Mouse (Mus musculus) adrenal gland, postnatal 10 days (tissue): ENCODE data around the gene Tbc1d8. TPM values are rescaled to one million over a fixed set of nuclear protein-coding genes. Genes with fewer than 3 reads are reported as not detected.

Experiments
- DNase-seq: peaks from one replicate; pipeline ENCODE4 v3.0.0; 2021; ENCODE audit warnings: mixed read lengths
- total RNA-seq, 2 experiments: library from RNA; stranded (reverse); gene quantifications; 2 replicates each; pipeline ENCODE4 v1.2.3; 2021

The Tbc1d8 gene
- total RNA-seq, 2 experiments from 2014 or later = 9.2 to 12.4 TPM

GRCm38 (mm10) chr1:39361754-39362514, 116.6 kb downstream of the Tbc1d8 start:
- no peak for DNase-seq

GRCm38 (mm10) chr1:39349427-39349826, 129.1 kb downstream of the Tbc1d8 start:
- no peak for DNase-seq

- DNase-seq = no peak
Observed at GRCm38 (mm10) chr1:39349001-39349400, 129.6 kb downstream of the Tbc1d8 start.

GRCm38 (mm10) chr1:39344981-39345600, 133.5 kb downstream of the Tbc1d8 start:
- DNase-seq = no peak

GRCm38 (mm10) chr1:39343242-39343641, 135.3 kb downstream of the Tbc1d8 start:
- DNase-seq = no peak

DNA sequence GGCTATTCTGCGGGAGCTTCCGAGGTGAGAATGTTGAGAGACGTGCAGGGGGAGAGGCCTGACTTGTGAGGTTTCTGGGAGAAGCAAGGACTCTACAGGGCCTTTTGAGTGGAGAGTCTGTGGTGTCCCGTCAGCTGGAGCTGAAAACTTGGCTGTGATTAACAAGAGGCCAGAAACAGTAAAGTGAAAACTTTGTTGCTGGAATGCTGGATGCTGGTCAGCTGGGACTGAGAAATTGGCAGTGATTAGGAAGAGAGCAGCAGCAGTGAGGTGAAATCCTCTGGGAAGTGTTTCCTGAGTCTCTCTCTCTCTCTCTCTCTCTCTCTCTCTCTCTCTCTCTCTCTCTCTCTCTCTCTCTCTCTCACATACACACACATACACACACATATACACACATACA, 136.7 kb downstream of the Tbc1d8 start:
- no peak for DNase-seq

GRCm38 (mm10) chr1:39340647-39341046, 137.9 kb downstream of the Tbc1d8 start:
- DNase-seq = peak; percentile 58

DNA sequence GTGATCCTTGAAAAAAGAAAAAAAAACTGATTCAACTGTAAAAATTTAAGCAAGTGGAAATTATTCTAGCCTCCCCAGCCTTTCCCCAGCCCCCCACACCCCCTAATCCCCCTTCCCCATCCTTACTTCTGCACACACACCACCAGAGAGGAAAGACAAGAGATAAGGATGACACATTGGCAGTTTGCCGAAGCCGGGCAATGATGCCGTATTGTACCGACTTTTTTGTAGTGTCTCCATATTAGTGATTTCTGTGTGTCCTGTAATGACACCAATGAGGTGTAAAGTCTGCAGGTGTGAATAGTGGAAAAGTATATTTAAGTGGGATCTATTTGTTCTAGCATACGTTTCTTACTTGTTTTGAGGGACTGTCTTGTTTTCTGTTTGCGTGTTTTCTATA, 138.4 kb downstream of the Tbc1d8 start:
- no peak for DNase-seq

GRCm38 (mm10) chr1:39339455-39339854, 139.1 kb downstream of the Tbc1d8 start:
- no peak for DNase-seq

DNA sequence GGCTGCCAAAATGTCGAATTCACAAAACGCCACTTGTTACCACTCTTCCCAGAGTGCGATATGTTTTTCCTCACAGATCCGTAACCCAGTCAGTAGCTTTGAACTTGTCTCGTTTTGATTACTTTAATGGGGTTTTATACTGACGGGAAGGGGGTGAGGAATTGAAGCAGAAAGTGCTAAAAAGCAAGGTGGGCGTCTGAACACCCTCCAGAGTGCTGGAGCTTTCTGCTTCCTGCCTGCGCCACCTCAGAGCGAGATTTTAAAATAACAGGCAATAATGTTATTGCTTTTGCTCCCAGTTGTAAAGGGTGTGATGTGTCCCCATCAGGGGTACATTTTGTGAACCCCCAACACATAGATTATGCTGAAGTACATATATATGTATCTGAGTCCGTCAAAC, 139.7 kb downstream of the Tbc1d8 start:
- DNase-seq = no peak

GRCm38 (mm10) chr1:39336788-39337187, 141.8 kb downstream of the Tbc1d8 start:
- no peak for DNase-seq

GRCm38 (mm10) chr1:39335561-39336196, 142.9 kb downstream of the Tbc1d8 start:
- DNase-seq = no peak

DNA sequence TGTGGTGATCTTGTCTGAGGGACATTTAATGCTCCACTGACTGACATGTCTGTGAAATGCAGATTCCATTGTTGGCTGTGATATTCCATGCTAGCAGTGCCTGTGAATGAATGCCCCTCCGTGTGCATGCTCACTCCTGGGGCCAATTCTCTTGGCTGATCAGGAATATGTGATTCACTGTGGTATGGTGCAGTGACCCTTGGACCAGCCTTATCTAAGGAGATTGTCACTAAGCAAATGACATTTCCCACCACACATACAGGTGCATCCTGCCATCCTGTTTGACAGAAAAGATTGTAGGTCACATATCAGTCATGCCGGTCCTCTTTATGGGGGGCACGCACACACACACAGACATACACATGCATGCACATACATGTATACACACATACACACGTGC, 146.1 kb downstream of the Tbc1d8 start:
- no peak for DNase-seq

DNA sequence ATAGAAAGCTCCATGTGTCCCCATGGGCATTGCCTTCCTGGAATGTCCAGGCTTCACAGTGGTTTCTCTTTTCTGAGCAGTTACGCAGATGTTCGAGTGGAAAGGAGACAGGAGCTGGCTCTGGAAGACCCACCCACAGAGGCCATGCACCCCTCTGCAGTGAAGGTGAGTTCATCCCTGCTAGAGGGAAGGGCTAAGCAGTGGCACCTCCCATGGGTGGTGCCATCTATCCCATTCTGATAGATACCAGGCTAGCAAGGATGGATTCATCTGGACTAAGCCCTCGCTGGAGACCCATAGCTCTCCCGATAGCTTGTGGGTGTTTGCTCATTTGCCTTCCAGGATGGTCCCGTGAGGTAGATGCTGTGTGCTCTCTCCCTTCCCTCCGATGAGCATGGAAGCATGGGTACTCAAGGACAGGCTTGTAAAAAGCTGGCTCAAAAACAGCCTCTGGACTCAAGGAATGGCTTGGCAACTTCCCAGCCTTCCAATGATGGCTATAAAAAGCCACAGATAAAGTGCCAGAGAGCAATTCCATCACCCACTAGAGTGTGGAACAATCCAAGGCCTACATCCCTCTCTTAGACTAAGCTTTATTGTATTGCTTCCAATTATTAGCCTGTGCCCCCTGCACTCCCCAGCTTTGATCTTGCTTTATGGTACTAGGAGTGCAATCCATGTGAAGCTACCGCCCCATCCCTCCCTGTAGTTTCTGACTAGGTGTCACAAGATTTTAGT, 147.5 kb downstream of the Tbc1d8 start:
- DNase-seq = peak; percentile 47

DNA sequence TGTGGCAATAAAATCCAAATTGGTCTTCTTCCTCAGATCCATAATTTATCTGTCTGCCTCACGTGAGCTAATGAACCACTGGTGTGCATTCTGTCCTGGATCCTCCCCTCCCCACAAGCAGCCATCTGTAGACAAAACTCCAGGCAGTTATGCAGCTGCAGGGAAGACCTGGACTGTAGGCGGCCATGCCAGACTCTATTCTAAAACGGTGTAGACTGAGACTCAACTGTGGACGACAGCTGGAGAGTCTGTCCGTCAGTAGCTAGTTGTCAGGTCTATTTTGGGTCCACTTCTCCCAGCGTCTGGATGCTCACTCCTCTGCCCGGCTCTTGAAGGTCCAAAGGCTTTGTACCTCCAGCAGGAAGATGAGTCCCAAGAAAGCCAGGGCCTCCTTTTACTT, 151.0 kb downstream of the Tbc1d8 start:
- DNase-seq = no peak

- no peak for DNase-seq
Observed at GRCm38 (mm10) chr1:39325228-39325627, 153.3 kb downstream of the Tbc1d8 start.

GRCm38 (mm10) chr1:39321954-39322353, 156.6 kb downstream of the Tbc1d8 start:
- DNase-seq = no peak

Other genes starting within 250 kb of the Tbc1d8 start
- 100 to 1,000 TPM; 867 to 928 TPM for gene Rpl31, start 110.9 kb downstream of the Tbc1d8 start, total RNA-seq
- 10 to 100 TPM; 18.5 to 18.8 TPM for gene Cnot11, start 56.2 kb upstream of the Tbc1d8 start, total RNA-seq
- 10 to 100 TPM; 41.7 to 42.3 TPM for gene Rnf149, start 98.7 kb upstream of the Tbc1d8 start, total RNA-seq
- gene Creg2, start 172.7 kb upstream of the Tbc1d8 start, total RNA-seq = 1 to 10 TPM in 1 of 2 experiments, under 1 TPM in 1; 0.36 to 1.1 TPM
- gene Rfx8, start 242.2 kb upstream of the Tbc1d8 start, total RNA-seq = under 1 TPM; 0.21 to 0.48 TPM